In the genomic region with DNA sequence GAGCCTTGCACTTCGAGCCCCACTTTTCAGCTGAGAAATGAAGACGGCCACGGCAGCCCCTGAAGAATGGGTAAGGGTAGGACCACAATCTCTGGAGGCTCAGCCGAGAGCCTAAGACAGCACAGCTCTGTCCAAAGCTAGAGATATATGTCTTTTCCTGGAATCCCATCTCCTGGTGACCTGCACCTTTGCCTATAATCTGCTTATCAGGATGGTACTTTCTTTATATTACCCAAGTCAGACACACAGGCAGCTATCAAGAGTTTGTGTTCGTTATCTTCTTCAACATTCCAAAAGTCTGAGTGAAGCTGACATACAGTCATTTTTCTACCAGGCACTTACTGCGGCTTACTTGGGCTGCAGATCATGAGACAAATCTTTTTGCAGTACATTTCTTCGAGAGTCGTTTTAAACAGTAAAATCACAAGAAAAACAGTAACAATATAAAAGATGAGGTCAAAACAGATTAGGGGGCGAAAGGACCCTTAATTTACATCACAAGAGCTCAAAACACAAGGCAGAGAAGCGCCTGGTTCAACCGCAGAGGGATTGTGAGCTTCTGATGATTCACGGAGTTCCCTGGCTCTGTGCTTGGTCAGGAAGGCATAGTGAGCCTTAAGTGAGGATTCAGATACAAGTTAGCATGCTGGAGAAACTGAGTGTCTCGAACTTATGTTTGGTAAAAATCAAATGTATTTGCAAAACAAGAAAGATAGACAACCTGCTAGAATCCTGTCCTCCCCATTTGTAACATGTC, we compare ENCODE assay signal across 14 mouse cellular contexts. TPM values are rescaled to one million over a fixed set of nuclear protein-coding genes. Genes with fewer than 3 reads are reported as not detected.
DNase-seq lines count a peak whose midpoint lies in the region; ATAC-seq lines count a peak whose summit lies in the region.
"Had no signal": no experiment of that assay in that cellular context is flagged by ENCODE, and none has a peak within 500 bp of the region (broad histone marks: within the 10 kb centered on the region; RNA-seq: fewer than 3 reads in every experiment).

No protein-coding gene starts in this region.

- no peak for ATAC-seq in heart, embryonic 14.5 days (ENCODE audit: insufficient number of reproducible peaks, insufficient read depth, low FRiP score, low read depth)
- ATAC-seq in midbrain, embryonic 16.5 days: no peak
- no peak for ATAC-seq in embryonic facial prominence, embryonic 12.5 days (ENCODE audit: insufficient number of reproducible peaks, insufficient read depth, low FRiP score, low TSS enrichment)
- ATAC-seq in liver, embryonic 15.5 days (ENCODE audit: insufficient read depth): no peak
- ATAC-seq in megakaryocyte progenitor cell, adult 5-6 weeks (replicated peaks; ENCODE audit: poor library complexity): no peak
- ATAC-seq: activated CD4-positive, CD25-positive, alpha-beta regulatory T cell, adult 4 months had no signal

- H3K9me3 ChIP-seq in heart, embryonic 14.5 days (ENCODE audit: control insufficient read depth, low read length): no peaks in the 10 kb centered on the region
- H3K9me3 ChIP-seq in midbrain, embryonic 10.5 days (replicated peaks): no peaks in the 10 kb centered on the region
- H3K9me3 ChIP-seq in midbrain, embryonic 16.5 days (replicated peaks; ENCODE audit: control insufficient read depth, low read length, poor library complexity, severe bottlenecking): no peaks in the 10 kb centered on the region
- H3K9me3 ChIP-seq in embryonic facial prominence, embryonic 12.5 days: no peaks in the 10 kb centered on the region
- H3K9me3 ChIP-seq in liver, embryonic 15.5 days (replicated peaks): no peaks in the 10 kb centered on the region

- no peaks in the 10 kb centered on the region for H3K36me3 ChIP-seq in heart, embryonic 14.5 days (ENCODE audit: control insufficient read depth, insufficient read depth, low read length)
- no peaks in the 10 kb centered on the region for H3K36me3 ChIP-seq in midbrain, embryonic 10.5 days
- no peaks in the 10 kb centered on the region for H3K36me3 ChIP-seq in midbrain, embryonic 16.5 days (ENCODE audit: control insufficient read depth, insufficient read depth, low read length)
- H3K36me3 ChIP-seq in embryonic facial prominence, embryonic 12.5 days: no peaks in the 10 kb centered on the region
- H3K36me3 ChIP-seq in liver, embryonic 15.5 days (replicated peaks): no peaks in the 10 kb centered on the region

- H3K4me3 ChIP-seq in heart, embryonic 14.5 days (ENCODE audit: control insufficient read depth in 1 of 2, insufficient read depth in 1 of 2, low read depth in 1 of 2, low read length in 2 of 2): no peak overlapping the region
- H3K4me3 ChIP-seq in midbrain, embryonic 10.5 days: no peak overlapping the region
- H3K4me3 ChIP-seq in midbrain, embryonic 16.5 days (ENCODE audit: low read depth, low read length): no peak overlapping the region
- H3K4me3 ChIP-seq in embryonic facial prominence, embryonic 12.5 days: no peak overlapping the region
- no peak overlapping the region for H3K4me3 ChIP-seq in liver, embryonic 15.5 days (replicated peaks)
- H3K4me3 ChIP-seq: layer of hippocampus, adult 2 months had no signal

- H3K4me1 ChIP-seq in heart, embryonic 14.5 days (ENCODE audit: control insufficient read depth in 2 of 2, insufficient read depth in 2 of 2, low read length in 2 of 2): peaks cover 28 to 60% of the 10 kb centered on the region in 2 experiments
- H3K4me1 ChIP-seq in midbrain, embryonic 10.5 days: peaks cover 80% of the 10 kb centered on the region
- peaks cover 14% of the 10 kb centered on the region for H3K4me1 ChIP-seq in midbrain, embryonic 16.5 days (ENCODE audit: control insufficient read depth, insufficient read depth, low read length)
- H3K4me1 ChIP-seq in embryonic facial prominence, embryonic 12.5 days: peaks cover 65% of the 10 kb centered on the region
- peaks cover 91% of the 10 kb centered on the region for H3K4me1 ChIP-seq in liver, embryonic 15.5 days (replicated peaks)

- DNase-seq in heart, adult 8-10 months (ENCODE audit: low spot score): no peak
- no peak for DNase-seq in midbrain, embryonic 10.5 days (ENCODE audit: low spot score)
- no peak for DNase-seq in ovary, postnatal 36 days (ENCODE audit: low spot score)
- DNase-seq: cerebellum, adult 9-11 months; kidney, adult 11 months; midbrain, embryonic 14.5 days had no signal

- no peak overlapping the region for H3K4me2 ChIP-seq in heart, embryonic 14.5 days (ENCODE audit: low read length)
- no peak overlapping the region for H3K4me2 ChIP-seq in midbrain, embryonic 16.5 days (ENCODE audit: low read length)
- H3K4me2 ChIP-seq in embryonic facial prominence, embryonic 12.5 days (replicated peaks): no peak overlapping the region
- H3K4me2 ChIP-seq in liver, embryonic 15.5 days: no peak overlapping the region

- peak overlapping the region; percentile 45 for H3K9ac ChIP-seq in heart, embryonic 14.5 days (ENCODE audit: low read length)
- no peak overlapping the region for H3K9ac ChIP-seq in midbrain, embryonic 16.5 days (ENCODE audit: low read depth, low read length)
- no peak overlapping the region for H3K9ac ChIP-seq in embryonic facial prominence, embryonic 12.5 days
- H3K9ac ChIP-seq in liver, embryonic 15.5 days: 0 out of 2 replicates have a peak overlapping the region, but pooled peaks have one; percentile 5

- 29% methylated on average over 13 of the region's 13 CpGs for WGBS in heart, embryonic 14.5 days
- WGBS in midbrain, embryonic 10.5 days: 28% methylated on average over 13 of the region's 13 CpGs
- 25% methylated on average over 13 of the region's 13 CpGs for WGBS in midbrain, embryonic 16.5 days
- 55% methylated on average over 13 of the region's 13 CpGs for WGBS in embryonic facial prominence, embryonic 12.5 days
- WGBS in liver, embryonic 15.5 days (ENCODE audit: insufficient replicate concordance): 43% methylated on average over 13 of the region's 13 CpGs

- peak overlapping the region; percentile 72 to 89 for H3K27ac ChIP-seq in heart, embryonic 14.5 days (replicated peaks in 1 of 2; ENCODE audit: control insufficient read depth in 1 of 2, insufficient read depth in 1 of 2, low read depth in 2 of 2, low read length in 2 of 2)
- H3K27ac ChIP-seq in midbrain, embryonic 10.5 days (replicated peaks): peak overlapping the region; percentile 83
- H3K27ac ChIP-seq in midbrain, embryonic 16.5 days (ENCODE audit: low read length): no peak overlapping the region
- peak overlapping the region; percentile 99; the same call in 1 of the 2 replicates for H3K27ac ChIP-seq in embryonic facial prominence, embryonic 12.5 days
- H3K27ac ChIP-seq in liver, embryonic 15.5 days (replicated peaks): no peak overlapping the region
- H3K27ac ChIP-seq: layer of hippocampus, adult 2 months had no signal

- H3K27me3 ChIP-seq in heart, embryonic 14.5 days (ENCODE audit: control insufficient read depth, insufficient read depth, low read length): no peaks in the 10 kb centered on the region
- peaks cover under 1% of the 10 kb centered on the region; the same call in 1 of the 2 replicates for H3K27me3 ChIP-seq in midbrain, embryonic 10.5 days (ENCODE audit: low read depth, poor library complexity, severe bottlenecking)
- H3K27me3 ChIP-seq in midbrain, embryonic 16.5 days (ENCODE audit: control insufficient read depth, insufficient read depth, low read depth, low read length): no peaks in the 10 kb centered on the region
- H3K27me3 ChIP-seq in embryonic facial prominence, embryonic 12.5 days: no peaks in the 10 kb centered on the region
- no peaks in the 10 kb centered on the region; the same call in 1 of the 2 replicates for H3K27me3 ChIP-seq in liver, embryonic 15.5 days
- H3K27me3 ChIP-seq: CH12.LX had no signal

RNA-seq across cellular contexts. Expression of a gene that starts 16.7 kb away (rescaled TPM):
- polyA plus RNA-seq in heart, embryonic 14.5 days (2014; fragmentation: Nextera tagmentation; extraction: Ambion mirVana): 114 and 117 TPM in 2 replicates
- total RNA-seq in heart, adult 8-10 months (2022): 1 to 10 TPM in 2 of 4 experiments, under 1 TPM in 2; 0.66 to 1.2 (median 0.93) TPM
- 13.6 and 15.8 TPM in 2 replicates for polyA plus RNA-seq in midbrain, embryonic 10.5 days (2016; fragmentation: Nextera tagmentation; extraction: Ambion mirVana)
- polyA plus RNA-seq in midbrain, embryonic 16.5 days (2015; fragmentation: Nextera tagmentation; extraction: Ambion mirVana): 18.4 and 21.7 TPM in 2 replicates
- polyA plus RNA-seq in embryonic facial prominence, embryonic 12.5 days (2016; fragmentation: Nextera tagmentation; extraction: Ambion mirVana): 10.8 and 13.5 TPM in 2 replicates
- 11.1 and 13.6 TPM in 2 replicates for polyA plus RNA-seq in liver, embryonic 15.5 days (2015; fragmentation: Nextera tagmentation; extraction: Ambion mirVana)
- total RNA-seq in megakaryocyte progenitor cell, adult 5-6 weeks (2015): not detected in 2 replicates
- total RNA-seq in megakaryocyte progenitor cell, adult 5-6 weeks (2017): not detected in 2 replicates

Comparison
In these comparisons a context has a peak if more than half of its experiments do, and no peak if none do; other contexts are left out.
1. H3K27ac ChIP-seq: peak in heart, embryonic 14.5 days (2 of 2), midbrain, embryonic 10.5 days (single experiment) and embryonic facial prominence, embryonic 12.5 days (single experiment); none in midbrain, embryonic 16.5 days (single experiment) and liver, embryonic 15.5 days (single experiment).
2. H3K9ac ChIP-seq: peak in heart, embryonic 14.5 days (single experiment) and liver, embryonic 15.5 days (single experiment); none in midbrain, embryonic 16.5 days (single experiment) and embryonic facial prominence, embryonic 12.5 days (single experiment).